Mouse (Mus musculus) Muller cell, postnatal 12 days (primary cell): Measurements from ENCODE around the gene Ctxn2.
"Not testable (repeated sequence)": the region's sequence is repeated elsewhere in the genome, so short reads cannot be mapped to it uniquely, and the experiment has no call there.

Experiments
- DNase-seq: peaks from one replicate; pipeline ENCODE4 v3.0.0-alpha.2; 2015; ENCODE audit errors: inconsistent ontology term

The Ctxn2 gene

GRCm38 (mm10) chr2:125135903-125136811 lies at the start of gene Ctxn2:
Gene Ctxn2, plus strand, starts transcription at chr2:125136692.
- peak; percentile 83 for DNase-seq

- no peak for DNase-seq
Observed at GRCm38 (mm10) chr2:125088757-125089156, 47.7 kb upstream of the Ctxn2 start.

- not testable (repeated sequence) for DNase-seq
Observed at GRCm38 (mm10) chr2:125092123-125092522, 44.4 kb upstream of the Ctxn2 start.

- DNase-seq: not testable (repeated sequence)
Observed at GRCm38 (mm10) chr2:125104491-125104890, 32.0 kb upstream of the Ctxn2 start.

- DNase-seq: not testable (repeated sequence)
Observed at GRCm38 (mm10) chr2:125106536-125106935, 30.0 kb upstream of the Ctxn2 start.

- no peak for DNase-seq
Observed at GRCm38 (mm10) chr2:125119381-125120110, 16.9 kb upstream of the Ctxn2 start.

- no peak for DNase-seq
Observed at GRCm38 (mm10) chr2:125122288-125122623, 14.2 kb upstream of the Ctxn2 start.

- peak; percentile 76 for DNase-seq
Observed at GRCm38 (mm10) chr2:125122624-125123476, 13.6 kb upstream of the Ctxn2 start.

- peak; percentile 88 for DNase-seq
Observed at GRCm38 (mm10) chr2:125123477-125123852, 13.0 kb upstream of the Ctxn2 start, which contains the start of gene Myef2. Gene Myef2, minus strand, starts transcription at chr2:125123661.

GRCm38 (mm10) chr2:125125824-125126223 lies 10.7 kb upstream of the Ctxn2 start:
- no peak for DNase-seq

- no peak for DNase-seq
Observed at GRCm38 (mm10) chr2:125126792-125127191, 9.7 kb upstream of the Ctxn2 start.

- DNase-seq: no peak
Observed at GRCm38 (mm10) chr2:125134113-125134512, 2.4 kb upstream of the Ctxn2 start.

GRCm38 (mm10) chr2:125136846-125137245 lies 354 bp downstream of the Ctxn2 start:
- DNase-seq: no peak

GRCm38 (mm10) chr2:125142336-125142735 lies 5.8 kb downstream of the Ctxn2 start:
- DNase-seq: no peak

GRCm38 (mm10) chr2:125152388-125152787 lies 15.9 kb downstream of the Ctxn2 start, which contains the start of gene Slc12a1:
Gene Slc12a1, plus strand, starts transcription at chr2:125152505.
- DNase-seq: no peak

GRCm38 (mm10) chr2:125154294-125154693 lies 17.8 kb downstream of the Ctxn2 start:
- DNase-seq: no peak

GRCm38 (mm10) chr2:125155504-125155903 lies 19.0 kb downstream of the Ctxn2 start:
- DNase-seq: no peak

GRCm38 (mm10) chr2:125162012-125162470 lies 25.5 kb downstream of the Ctxn2 start:
- no peak for DNase-seq

GRCm38 (mm10) chr2:125178225-125178798 lies 41.8 kb downstream of the Ctxn2 start:
- DNase-seq: no peak

- no peak for DNase-seq
Observed at GRCm38 (mm10) chr2:125187904-125188303, 51.4 kb downstream of the Ctxn2 start.

GRCm38 (mm10) chr2:125189197-125189596 lies 52.7 kb downstream of the Ctxn2 start:
- peak; percentile 51 for DNase-seq
